Mouse (Mus musculus) adrenal gland, adult (tissue): Measurements from ENCODE around the gene Ggt7.
"Not testable (repeated sequence)": the region's sequence is repeated elsewhere in the genome, so short reads cannot be mapped to it uniquely, and the experiment has no call there.

Source experiments
- DNase-seq, 2 experiments: peaks; one replicate each; pipeline ENCODE4 v3.0.0; 2022 to 2023; ENCODE audit warnings: low spot score in 1 of 2; ENCODE audit not compliant: inconsistent age in 2 of 2

Ggt7 gene

DNA sequence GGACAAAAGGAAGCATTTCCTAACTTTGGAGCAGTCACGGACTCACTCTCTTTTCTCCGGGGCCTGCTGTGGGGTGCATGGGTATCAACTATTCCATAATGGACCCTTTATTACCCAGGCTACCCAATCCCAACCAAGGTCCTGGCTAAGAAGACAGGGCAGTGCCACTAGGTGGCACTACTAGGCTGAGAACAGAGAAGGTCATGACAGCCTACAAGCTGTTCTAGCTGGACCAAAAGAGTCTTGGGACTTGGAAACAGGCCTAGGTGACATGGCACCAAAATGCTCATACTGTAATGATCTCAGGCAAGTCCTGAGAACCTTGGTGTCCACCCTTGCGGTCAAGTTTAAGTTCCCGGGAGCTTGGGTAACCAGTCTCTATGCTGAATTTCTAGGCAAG lies 5.6 kb downstream of the Ggt7 start:
- DNase-seq: peak; percentile 70 to 83

DNA sequence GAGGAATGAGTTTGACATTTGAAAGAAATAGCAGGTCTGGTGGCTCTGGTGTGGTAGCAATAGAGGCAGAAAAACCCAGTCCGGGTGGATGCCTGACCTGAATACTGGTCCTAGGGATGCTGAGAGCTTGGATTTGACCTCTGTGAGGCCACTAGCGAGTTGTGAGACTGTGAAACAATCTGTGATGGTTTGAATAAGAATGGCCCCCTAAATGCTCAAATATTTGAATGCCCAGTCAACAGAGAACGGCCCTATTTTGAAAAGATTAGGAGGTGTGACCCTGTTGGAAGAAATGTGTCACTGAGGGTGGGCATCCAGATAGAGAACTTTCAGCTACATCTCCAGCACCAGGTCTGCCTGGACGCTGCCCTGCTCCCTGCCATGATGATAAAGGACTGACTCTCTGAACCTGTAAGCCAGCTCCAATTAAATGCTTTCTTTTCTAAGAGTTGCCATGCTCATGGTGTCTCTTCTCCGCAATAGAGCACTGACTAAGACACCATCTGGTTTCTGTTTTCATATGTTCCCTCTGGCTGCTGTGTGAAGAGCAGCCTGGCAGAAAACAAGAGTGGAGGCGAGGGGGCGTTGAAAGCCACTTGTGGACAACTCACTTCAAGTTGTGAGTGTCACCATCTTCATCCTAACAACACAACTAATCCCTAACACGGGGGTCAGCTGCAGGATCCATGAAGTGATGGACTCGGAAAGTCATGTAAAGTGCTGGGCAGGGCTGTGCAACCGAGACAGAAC lies 10.1 kb downstream of the Ggt7 start:
- DNase-seq: no peak

DNA sequence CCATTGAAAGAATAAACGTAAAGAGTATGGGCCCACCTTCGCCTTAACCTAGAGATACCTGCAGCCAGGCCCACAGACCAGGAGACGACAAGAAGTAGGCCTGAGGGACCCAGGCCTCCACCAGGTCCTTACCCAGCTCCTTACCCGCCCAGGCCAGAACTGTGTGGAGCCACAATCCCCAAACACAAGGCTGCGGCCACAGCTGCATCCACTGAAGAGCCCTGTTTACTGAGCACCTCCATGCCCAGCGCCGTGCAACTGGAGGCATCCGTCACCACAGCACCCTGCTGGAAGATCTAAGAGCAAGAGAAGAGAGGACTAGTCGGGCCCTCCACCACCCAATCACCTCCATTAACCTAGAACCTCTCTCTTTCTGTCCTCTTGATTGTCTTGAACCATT lies 12.2 kb downstream of the Ggt7 start:
- DNase-seq: no peak

DNA sequence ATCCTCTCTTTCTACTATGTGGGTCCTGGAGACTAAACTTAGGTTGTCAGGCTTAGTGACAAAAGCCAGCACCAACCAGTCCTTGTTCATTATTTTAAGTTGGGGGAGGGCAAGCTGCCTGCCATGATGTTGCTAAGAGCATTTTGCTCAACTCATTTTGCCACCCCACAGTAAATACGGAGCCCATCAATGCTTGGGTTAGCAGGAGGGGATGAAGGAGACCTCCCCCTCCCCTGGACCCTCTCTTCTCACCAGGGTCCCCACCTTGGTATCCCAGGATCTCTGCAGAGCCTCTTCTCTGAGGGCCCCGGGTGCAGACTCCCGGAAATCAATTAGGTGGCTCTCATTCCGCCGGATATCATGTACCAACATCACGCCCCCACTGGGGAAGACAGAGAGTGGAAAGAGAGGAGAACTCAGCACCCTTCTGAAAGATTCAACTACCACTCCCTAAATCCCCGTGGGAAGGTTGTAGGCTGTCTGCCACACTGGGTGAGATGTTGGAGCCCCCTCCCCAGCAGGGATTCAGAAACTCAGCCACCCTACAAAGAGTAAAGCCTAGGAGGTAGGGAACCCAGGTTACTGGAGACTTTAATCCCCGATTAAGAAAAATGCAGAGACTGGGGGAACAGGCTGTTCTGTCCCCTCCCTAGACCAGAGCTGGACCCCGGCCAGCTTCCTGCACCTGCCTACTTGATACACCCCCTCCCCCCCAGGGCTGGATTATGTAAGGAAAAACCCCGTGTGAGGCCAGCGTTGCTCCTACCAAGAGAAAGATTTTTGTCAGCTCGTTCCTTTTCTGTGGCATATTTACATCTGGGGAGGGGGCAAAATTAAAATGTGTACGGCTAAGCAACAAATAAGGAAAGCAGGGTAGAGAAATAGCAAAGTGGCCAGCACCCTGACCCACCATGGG lies 13.3 kb downstream of the Ggt7 start:
- DNase-seq: no peak

- DNase-seq: no peak
These were observed 15.4 kb downstream of the Ggt7 start for GRCm38 (mm10) chr2:155502596-155502995.

DNA sequence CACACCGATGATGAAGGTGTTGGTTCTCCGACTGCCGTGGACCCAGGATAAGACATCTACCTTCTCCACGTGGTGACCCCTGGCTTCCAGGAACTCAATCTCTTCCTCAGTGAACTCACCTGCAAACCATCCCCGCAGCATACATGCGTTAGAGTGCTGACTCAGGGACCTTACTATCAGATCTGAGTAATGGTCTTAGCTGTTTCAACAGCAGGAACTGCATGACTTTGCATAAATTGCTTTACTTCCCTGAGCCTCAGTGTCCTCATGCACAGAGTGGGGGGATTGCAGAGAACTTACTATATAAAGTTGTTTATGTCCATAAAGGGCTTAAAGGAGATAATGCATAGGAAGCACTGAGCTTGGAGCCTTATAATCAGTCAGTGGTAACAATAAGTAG lies 27.0 kb downstream of the Ggt7 start:
- no peak for DNase-seq

- peak; percentile 52 to 85 for DNase-seq
These were observed 36.0 kb downstream of the Ggt7 start for GRCm38 (mm10) chr2:155482021-155482420.

DNA sequence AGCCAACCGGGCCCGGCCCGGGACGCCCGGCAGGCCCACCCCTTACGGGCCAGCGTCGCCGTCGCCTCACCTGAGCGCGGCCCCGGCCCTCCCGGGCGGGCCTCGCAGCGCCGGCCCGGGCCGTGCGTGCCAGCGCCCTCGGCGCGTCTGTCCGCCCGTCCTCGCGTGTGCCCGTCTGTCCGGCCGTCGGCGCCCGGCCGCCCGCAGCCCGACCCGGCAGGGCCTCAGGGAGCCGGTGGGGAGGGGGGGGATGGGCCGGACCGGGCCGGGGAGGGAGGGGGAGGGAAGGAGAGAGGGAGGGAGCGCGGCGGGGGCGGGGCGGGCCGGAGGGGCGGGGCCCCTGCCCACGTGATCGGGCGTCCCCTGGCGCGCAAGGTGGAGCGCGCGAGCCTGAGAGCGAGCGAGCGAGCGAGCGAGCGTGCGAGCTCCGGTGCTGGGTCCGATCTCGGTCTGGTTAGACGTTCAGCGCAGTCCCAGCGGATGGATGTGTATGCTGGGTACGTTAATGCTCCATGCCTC lies 44.4 kb downstream of the Ggt7 start, which contains the start of gene Ncoa6:
Gene Ncoa6, minus strand, starts transcription at position 325 of the 519 bp plus-strand sequence.
- peak in 1 of 2 experiments; percentile 86 for DNase-seq

GRCm38 (mm10) chr2:155472671-155473569 lies 45.1 kb downstream of the Ggt7 start:
- peak; percentile 60 to 90 for DNase-seq

GRCm38 (mm10) chr2:155466861-155467260 lies 51.2 kb downstream of the Ggt7 start:
- no peak for DNase-seq

DNA sequence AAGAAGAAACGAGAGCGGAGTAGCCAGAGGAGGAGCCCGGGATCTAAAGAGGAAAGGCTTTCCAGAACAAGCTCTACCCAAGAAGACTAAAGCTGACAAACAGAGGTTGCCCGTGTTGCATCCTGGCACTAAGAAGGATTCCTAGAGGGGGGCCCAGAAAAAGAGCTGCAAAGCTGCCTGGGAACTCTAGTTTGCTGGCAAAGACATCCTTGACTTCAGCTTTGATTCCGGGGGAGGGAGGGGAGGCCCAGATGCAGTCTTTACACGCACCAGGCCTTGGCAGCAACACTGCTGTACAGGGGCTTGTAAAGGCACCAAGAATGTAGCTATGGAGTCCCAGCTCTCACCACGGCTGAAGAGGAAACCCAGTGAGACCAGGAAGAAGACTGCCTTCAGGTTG lies 64.4 kb downstream of the Ggt7 start:
- DNase-seq: peak in 1 of 2 experiments; percentile 47

- no peak for DNase-seq
These were observed 66.8 kb downstream of the Ggt7 start for GRCm38 (mm10) chr2:155451256-155451655.

DNA sequence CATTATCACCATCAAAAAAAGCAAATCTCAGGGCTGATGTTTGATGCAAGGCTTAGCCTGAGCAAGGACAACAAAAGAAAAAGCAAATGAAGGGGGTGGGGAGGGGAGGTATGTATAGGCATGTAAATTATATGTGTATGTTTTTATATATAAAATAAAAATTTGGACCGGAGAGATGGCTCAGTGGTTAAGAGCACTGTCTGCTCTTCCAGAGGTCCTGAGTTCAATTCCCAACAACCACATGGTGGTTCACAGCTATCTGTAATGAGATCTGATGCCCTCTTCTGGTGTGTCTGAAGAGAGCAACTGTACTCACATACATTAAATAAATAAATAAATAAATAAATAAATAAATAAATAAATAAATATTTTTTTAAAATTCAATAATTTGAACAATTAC lies 70.1 kb downstream of the Ggt7 start:
- DNase-seq: not testable (repeated sequence)

- DNase-seq: peak in 1 of 2 experiments; percentile 69
These were observed 74.6 kb downstream of the Ggt7 start for GRCm38 (mm10) chr2:155443446-155443845.

DNA sequence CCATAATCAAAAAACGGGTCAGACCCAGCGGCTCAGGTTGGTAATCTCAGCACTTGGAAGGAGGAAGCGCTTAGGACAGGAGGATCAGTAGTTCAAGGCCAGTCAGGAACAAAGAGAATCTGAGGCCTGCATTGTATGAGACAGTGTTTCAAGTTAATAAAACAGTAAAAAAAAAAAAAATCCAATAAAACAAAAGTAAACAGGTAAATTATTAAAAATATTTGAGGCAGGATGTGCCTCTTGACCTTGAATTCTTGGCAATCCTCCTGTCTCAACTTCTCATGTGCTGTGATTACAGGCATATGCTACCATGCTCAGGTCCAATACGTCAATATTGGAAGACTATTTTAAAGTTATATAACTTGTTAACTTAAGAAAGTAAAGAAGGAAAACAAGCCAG lies 75.1 kb downstream of the Ggt7 start:
- DNase-seq: peak in 1 of 2 experiments; percentile 41
